Mouse (Mus musculus) stomach, adult 2 months (tissue): Measurements from ENCODE around the gene Nelfe. TPM values are rescaled to one million over a fixed set of nuclear protein-coding genes. Genes with fewer than 3 reads are reported as not detected.

Experiments used
- polyA plus RNA-seq: library from polyadenylated mRNA; depleted of rRNA; stranded (reverse); fragments of >200 nt; gene quantifications from 2 replicates; pipeline ENCODE4 v1.2.3, GENCODE M21; 2012; rRNA removed

Nelfe gene
- 11.5 and 13.1 TPM in 2 replicates for polyA plus RNA-seq

DNA sequence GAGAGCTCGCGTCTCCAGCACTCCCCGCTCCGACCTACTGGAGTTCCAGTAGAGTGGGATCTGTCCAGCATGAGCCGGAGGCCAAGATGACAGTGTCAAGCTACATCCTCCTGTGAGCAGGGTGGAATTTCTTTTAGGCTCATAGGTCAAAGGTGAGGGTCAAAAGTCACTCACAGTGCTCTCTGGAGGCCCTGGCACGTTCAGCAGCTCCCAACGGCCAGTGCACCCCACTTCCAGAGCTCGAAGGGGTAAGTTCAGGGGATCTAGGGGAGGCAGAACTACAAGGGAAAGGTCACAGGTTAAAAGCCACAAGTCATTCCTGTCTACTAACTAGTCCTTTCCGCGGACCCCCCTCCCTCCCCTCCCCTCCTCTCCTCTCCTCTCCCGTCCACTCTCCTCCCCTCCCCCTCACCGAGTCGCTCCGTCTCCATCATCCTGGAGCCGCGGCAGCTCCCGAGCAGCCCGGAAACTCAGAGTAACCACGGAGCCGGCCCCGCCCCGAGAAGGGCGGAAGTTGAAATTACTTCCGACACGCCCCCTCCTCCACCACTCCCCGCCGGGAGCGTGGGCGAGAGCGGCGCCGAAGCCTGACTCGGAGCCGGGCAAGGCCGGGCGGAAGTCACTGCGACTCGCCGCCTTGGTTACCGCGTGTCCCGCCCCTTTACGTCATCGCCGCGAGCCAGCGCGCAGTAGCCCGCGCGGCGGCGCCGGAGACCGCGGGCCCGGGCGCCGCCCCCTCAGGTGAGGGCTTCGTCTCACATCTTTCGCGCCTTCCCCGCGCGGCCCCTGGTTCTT lies at the start of gene Nelfe, which contains the start of gene Skiv2l:
Gene Nelfe (plus strand): TSS at position 670 of the 795 bp plus-strand sequence.
Gene Skiv2l (minus strand): TSS at position 489 of the 795 bp plus-strand sequence.

DNA sequence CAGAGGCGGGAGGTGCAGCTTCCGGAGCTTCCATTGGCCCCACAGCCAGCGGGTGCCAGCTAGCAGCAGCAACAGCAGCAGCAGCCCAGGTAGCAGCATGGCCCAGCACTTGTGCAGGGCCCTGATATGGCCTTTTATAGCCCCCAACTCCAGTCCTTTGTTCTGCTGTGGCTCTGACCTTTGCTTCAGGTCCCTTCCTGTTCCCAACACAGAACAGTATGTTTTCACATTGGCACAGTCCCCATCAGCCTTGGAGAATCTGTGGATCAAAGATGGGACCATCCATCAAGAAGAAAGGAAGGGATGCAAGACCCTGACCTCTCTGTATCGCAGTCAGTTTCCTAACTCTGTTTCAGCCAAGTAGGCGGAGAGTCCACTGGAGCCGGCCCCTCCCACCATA lies 45.9 kb upstream of the Nelfe start, which contains the start of gene Cyp21a1:
Gene Cyp21a1 (minus strand): TSS at position 261 of the 400 bp plus-strand sequence.

GRCm38 (mm10) chr17:34836856-34837221 lies 13.4 kb upstream of the Nelfe start, which contains the start of the genes Stk19 and Dxo:
Stk19 (minus strand) TSS chr17:34836945.
Dxo (plus strand) TSS chr17:34837019.

GRCm38 (mm10) chr17:34862416-34863081 lies 12.4 kb downstream of the Nelfe start, which contains the start of gene Cfb:
Cfb (minus strand) TSS chr17:34862518.

GRCm38 (mm10) chr17:34879336-34879879 lies 29.2 kb downstream of the Nelfe start, which contains the start of gene Zbtb12:
Zbtb12 (plus strand) TSS chr17:34879483.

GRCm38 (mm10) chr17:34881683-34882310 lies 31.6 kb downstream of the Nelfe start, which contains the start of gene Gm20547:
Gm20547 (minus strand) TSS chr17:34882042.

GRCm38 (mm10) chr17:34898160-34898586 lies 48.0 kb downstream of the Nelfe start, which contains the start of the genes C2 and Ehmt2:
C2 (minus strand) TSS chr17:34898265.
Ehmt2 (plus strand) TSS chr17:34898469.

Other genes with a start within 250 kb of the Nelfe start
- 56.7 and 59.0 TPM in 2 replicates for gene Rnf5, start 246.7 kb upstream of the Nelfe start, polyA plus RNA-seq
- 136 and 169 TPM in 2 replicates for gene Agpat1, start 246.1 kb upstream of the Nelfe start, polyA plus RNA-seq
- 0.74 and 1.6 TPM in 2 replicates for gene Egfl8, start 234.4 kb upstream of the Nelfe start, polyA plus RNA-seq
- 20.9 and 22.1 TPM in 2 replicates for gene Ppt2, start 221.9 kb upstream of the Nelfe start, polyA plus RNA-seq
- gene Prrt1, start 220.9 kb upstream of the Nelfe start, polyA plus RNA-seq, result 4.0 and 4.6 TPM in 2 replicates
- 1.4 and 2.8 TPM in 2 replicates for gene Fkbpl, start 205.6 kb upstream of the Nelfe start, polyA plus RNA-seq
- 40.9 and 47.9 TPM in 2 replicates for gene Atf6b, start 203.2 kb upstream of the Nelfe start, polyA plus RNA-seq
- gene Tnxb, start 179.9 kb upstream of the Nelfe start, polyA plus RNA-seq, result 14.8 and 21.3 TPM in 2 replicates
- gene C4b, start 106.5 kb upstream of the Nelfe start, polyA plus RNA-seq, result 9.3 and 13.4 TPM in 2 replicates
- gene Cyp21a1, start 45.8 kb upstream of the Nelfe start, polyA plus RNA-seq, result 1.1 and 3.1 TPM in 2 replicates
- 31.6 and 34.6 TPM in 2 replicates for gene Stk19, start 13.4 kb upstream of the Nelfe start, polyA plus RNA-seq
- 34.4 and 36.4 TPM in 2 replicates for gene Dxo, start 13.4 kb upstream of the Nelfe start, polyA plus RNA-seq
- 44.5 and 47.7 TPM in 2 replicates for gene Skiv2l, start 181 bp upstream of the Nelfe start, polyA plus RNA-seq
- gene Cfb, start 12.1 kb downstream of the Nelfe start, polyA plus RNA-seq, result 1.7 and 2.0 TPM in 2 replicates
- 3.6 and 3.9 TPM in 2 replicates for gene Zbtb12, start 29.1 kb downstream of the Nelfe start, polyA plus RNA-seq
- gene Gm20547, start 31.7 kb downstream of the Nelfe start, polyA plus RNA-seq, result not detected in 2 replicates
- 1.9 and 2.3 TPM in 2 replicates for gene C2, start 47.9 kb downstream of the Nelfe start, polyA plus RNA-seq
- gene Ehmt2, start 48.1 kb downstream of the Nelfe start, polyA plus RNA-seq, result 126 and 127 TPM in 2 replicates
- gene Slc44a4, start 64.1 kb downstream of the Nelfe start, polyA plus RNA-seq, result 48.6 and 48.7 TPM in 2 replicates
- gene Neu1, start 80.9 kb downstream of the Nelfe start, polyA plus RNA-seq, result 30.4 and 43.8 TPM in 2 replicates
- gene Hspa1b, start 108.8 kb downstream of the Nelfe start, polyA plus RNA-seq, result 31.1 and 45.6 TPM in 2 replicates
- gene Gm20481, start 119.5 kb downstream of the Nelfe start, polyA plus RNA-seq, result not detected in 2 replicates
- 16.4 and 25.7 TPM in 2 replicates for gene Hspa1a, start 121.8 kb downstream of the Nelfe start, polyA plus RNA-seq
- 0.34 and 0.59 TPM in 2 replicates for gene Hspa1l, start 122.3 kb downstream of the Nelfe start, polyA plus RNA-seq
- gene Lsm2, start 131.5 kb downstream of the Nelfe start, polyA plus RNA-seq, result 43.9 and 62.3 TPM in 2 replicates
- 95.5 and 126 TPM in 2 replicates for gene Vars, start 150.6 kb downstream of the Nelfe start, polyA plus RNA-seq
- 1.9 and 2.2 TPM in 2 replicates for gene Vwa7, start 166.2 kb downstream of the Nelfe start, polyA plus RNA-seq
- gene Sapcd1, start 177.6 kb downstream of the Nelfe start, polyA plus RNA-seq, result 0.58 and 1.9 TPM in 2 replicates
- gene Msh5, start 196.4 kb downstream of the Nelfe start, polyA plus RNA-seq, result 2.6 and 5.6 TPM in 2 replicates
- gene Clic1, start 199.6 kb downstream of the Nelfe start, polyA plus RNA-seq, result 131 and 147 TPM in 2 replicates
- gene Ddah2, start 208.6 kb downstream of the Nelfe start, polyA plus RNA-seq, result 16.3 and 20.7 TPM in 2 replicates
- 243 and 312 TPM in 2 replicates for gene Ly6g6c, start 215.0 kb downstream of the Nelfe start, polyA plus RNA-seq
- 0.42 and 0.65 TPM in 2 replicates for gene Mpig6b, start 215.8 kb downstream of the Nelfe start, polyA plus RNA-seq
- 99.6 and 112 TPM in 2 replicates for gene Ly6g6e, start 226.5 kb downstream of the Nelfe start, polyA plus RNA-seq
- gene Ly6g6d, start 227.7 kb downstream of the Nelfe start, polyA plus RNA-seq, result 5.1 and 6.4 TPM in 2 replicates
- 1.2 and 2.0 TPM in 2 replicates for gene Ly6g6f, start 235.2 kb downstream of the Nelfe start, polyA plus RNA-seq
- 88.7 and 152 TPM in 2 replicates for gene Abhd16a, start 238.9 kb downstream of the Nelfe start, polyA plus RNA-seq